Mouse (Mus musculus) cerebellum, adult 8-10 months (tissue): ENCODE measurements at regions not wholly inside any gene's neighbourhood (a gene's known extent, or its start where the extent isn't known, plus 50 kb on each side); places are given as distances from the start of the nearest gene placed in this dataset.
A peak's percentile ranks its signal among the peaks of the same experiment; 100 is the strongest.

Experiments
- DNase-seq: peaks from one replicate; pipeline ENCODE4 v3.0.0; 2022

- DNase-seq: no peak
Measured at GRCm38 (mm10) chr5:118316310-118317017, 71.4 kb downstream of the 2410131K14Rik start.

GRCm38 (mm10) chr5:118318073-118318472 is 73.0 kb downstream of the 2410131K14Rik start:
- DNase-seq: no peak

GRCm38 (mm10) chr5:118318883-118319282 is 73.9 kb downstream of the 2410131K14Rik start:
- DNase-seq: no peak

- no peak for DNase-seq
Measured at GRCm38 (mm10) chr5:118321719-118322455, 76.9 kb downstream of the 2410131K14Rik start.

GRCm38 (mm10) chr5:118323151-118323550 is 78.1 kb downstream of the 2410131K14Rik start:
- no peak for DNase-seq

- DNase-seq: no peak
Measured at GRCm38 (mm10) chr5:118326837-118327541, 82.0 kb downstream of the 2410131K14Rik start.

- no peak for DNase-seq
Measured at GRCm38 (mm10) chr5:118327961-118328712, 83.1 kb downstream of the 2410131K14Rik start.

- DNase-seq: no peak
Measured at GRCm38 (mm10) chr5:118329143-118329542, 84.1 kb downstream of the 2410131K14Rik start.

GRCm38 (mm10) chr5:118331286-118331607 is 86.2 kb downstream of the 2410131K14Rik start:
- DNase-seq: no peak

GRCm38 (mm10) chr5:118331608-118332394 is 86.8 kb downstream of the 2410131K14Rik start:
- peak; percentile 71 for DNase-seq

- no peak for DNase-seq
Measured at GRCm38 (mm10) chr5:118334054-118334453, 89.0 kb downstream of the 2410131K14Rik start.

- no peak for DNase-seq
Measured at GRCm38 (mm10) chr5:118338186-118338585, 93.2 kb downstream of the 2410131K14Rik start.

GRCm38 (mm10) chr5:118339676-118340661 is 94.9 kb downstream of the 2410131K14Rik start:
- DNase-seq: no peak

GRCm38 (mm10) chr5:118343444-118344320 is 98.7 kb downstream of the 2410131K14Rik start:
- peak; percentile 31 for DNase-seq

- DNase-seq: no peak
Measured at GRCm38 (mm10) chr5:118345226-118345625, 100.2 kb downstream of the 2410131K14Rik start.

GRCm38 (mm10) chr5:118349057-118349456 is 104.0 kb downstream of the 2410131K14Rik start:
- no peak for DNase-seq

GRCm38 (mm10) chr5:118351301-118351700 is 106.3 kb downstream of the 2410131K14Rik start:
- DNase-seq: no peak

- no peak for DNase-seq
Measured at GRCm38 (mm10) chr5:118352142-118352541, 107.1 kb downstream of the 2410131K14Rik start.

- no peak for DNase-seq
Measured at GRCm38 (mm10) chr5:118353061-118353460, 108.0 kb downstream of the 2410131K14Rik start.

GRCm38 (mm10) chr5:118353689-118354088 is 108.7 kb downstream of the 2410131K14Rik start:
- no peak for DNase-seq
